Mouse (Mus musculus) CH12.LX (cell line): ENCODE measurements around the gene BC048403. TPM values are rescaled to one million over a fixed set of nuclear protein-coding genes. Genes with fewer than 3 reads are reported as not detected.

Source experiments
- DNase-seq: peaks from one replicate; pipeline ENCODE4 v3.0.0-alpha.2; 2013; ENCODE audit errors: extremely low read depth
- H3K27ac ChIP-seq: 2 replicates; pipeline ENCODE4 v1.5.1; 2012; ENCODE audit warnings: low read depth, mild to moderate bottlenecking, control low read depth, moderate library complexity; ENCODE audit not compliant: insufficient read depth
- H3K27me3 ChIP-seq: replicated peaks from 2 replicates; pipeline ENCODE3; 2012; ENCODE audit warnings: inconsistent platforms
- H3K36me3 ChIP-seq, 2 experiments: replicated peaks in 1 of 2; 2 replicates each; pipeline versions ENCODE3 to v1.6.1; 2012; ENCODE audit warnings: inconsistent platforms in 1 of 2, low read length in 1 of 2, mild to moderate bottlenecking in 1 of 2, mixed read lengths in 1 of 2, moderate library complexity in 1 of 2; ENCODE audit not compliant: control insufficient read depth in 1 of 2, insufficient read depth in 1 of 2
- H3K4me1 ChIP-seq, 2 experiments: 2 replicates each; pipeline ENCODE4 v1.6.1; 2012; ENCODE audit warnings: inconsistent platforms in 1 of 2, moderate library complexity in 1 of 2; ENCODE audit not compliant: insufficient read depth in 2 of 2, control insufficient read depth in 1 of 2
- H3K4me2 ChIP-seq: 2 replicates; pipeline ENCODE4 v1.6.1; 2012; ENCODE audit warnings: low read depth, mild to moderate bottlenecking, control low read depth; ENCODE audit not compliant: poor library complexity, insufficient read depth, severe bottlenecking
- H3K4me3 ChIP-seq, 3 experiments: fragments of 150-350 bp in 1 of 3; sonication (generic) in 1 of 3; replicated peaks in 1 of 3; 2 replicates each; pipeline versions ENCODE3 to v1.5.1; 2011 to 2012; ENCODE audit warnings: low read depth in 2 of 3, low read length in 2 of 3, mild to moderate bottlenecking in 2 of 3, moderate library complexity in 2 of 3, control low read depth in 1 of 3, improper control_type of control experiment in 1 of 3, inconsistent platforms in 1 of 3, mixed read lengths in 1 of 3; ENCODE audit not compliant: poor library complexity in 1 of 3
- H3K79me2 ChIP-seq: replicated peaks from 2 replicates; pipeline ENCODE4 v1.6.1; 2012; ENCODE audit warnings: mild to moderate bottlenecking, moderate library complexity; ENCODE audit not compliant: control insufficient read depth, poor library complexity, insufficient read depth, severe bottlenecking; ENCODE audit errors: extremely low read depth
- H3K9ac ChIP-seq: 2 replicates; pipeline ENCODE4 v1.6.1; 2012; ENCODE audit warnings: low read depth, mild to moderate bottlenecking, control low read depth, moderate library complexity; ENCODE audit not compliant: insufficient read depth
- H3K9me3 ChIP-seq: replicated peaks from 2 replicates; pipeline ENCODE3; 2012; ENCODE audit warnings: low read length, inconsistent platforms, mixed read lengths
- CHD1 ChIP-seq: IDR thresholded peaks from 2 replicates; pipeline ENCODE4 v1.6.1; 2012; ENCODE audit warnings: low read depth, low read length, improper control_type of control experiment, inconsistent platforms
- CHD2 ChIP-seq: IDR thresholded peaks from 2 replicates; pipeline ENCODE4 v1.6.1; 2011; ENCODE audit warnings: low read length, improper control_type of control experiment
- CTCF ChIP-seq, 2 experiments: IDR thresholded peaks in 1 of 2; conservative IDR thresholded peaks in 1 of 2; 2 replicates each; pipeline ENCODE4 v1.5.1; 2011 to 2012; ENCODE audit warnings: low read depth in 2 of 2, low read length in 2 of 2, improper control_type of control experiment in 1 of 2, inconsistent platforms in 1 of 2, mild to moderate bottlenecking in 1 of 2, moderate library complexity in 1 of 2
- E2F4 ChIP-seq: IDR thresholded peaks from 2 replicates; pipeline ENCODE4 v1.6.1; 2011; ENCODE audit warnings: low read depth, low read length, improper control_type of control experiment; ENCODE audit not compliant: insufficient replicate concordance
- ELF1 ChIP-seq: IDR thresholded peaks from 2 replicates; pipeline ENCODE4 v1.6.1; 2014; ENCODE audit warnings: low read depth, mild to moderate bottlenecking, inconsistent platforms, low read length, improper control_type of control experiment
- EP300 ChIP-seq: IDR thresholded peaks from 2 replicates; pipeline ENCODE4 v1.6.1; 2011; ENCODE audit warnings: low read length, improper control_type of control experiment
- ETS1 ChIP-seq: conservative IDR thresholded peaks from 2 replicates; pipeline ENCODE4 v1.6.1; 2012; ENCODE audit warnings: low read depth, mild to moderate bottlenecking, inconsistent platforms, low read length, improper control_type of control experiment, moderate library complexity
- KAT2A ChIP-seq: IDR thresholded peaks from 2 replicates; pipeline ENCODE4 v1.6.1; 2012; ENCODE audit warnings: low read length, improper control_type of control experiment, inconsistent platforms; ENCODE audit not compliant: insufficient replicate concordance
- MAFK ChIP-seq: IDR thresholded peaks from 2 replicates; pipeline ENCODE4 v1.6.1; 2011; ENCODE audit warnings: low read length, improper control_type of control experiment; ENCODE audit not compliant: insufficient replicate concordance
- MAZ ChIP-seq: IDR thresholded peaks from 2 replicates; pipeline ENCODE4 v1.6.1; 2012; ENCODE audit warnings: low read depth, mild to moderate bottlenecking, inconsistent platforms, low read length, improper control_type of control experiment, moderate library complexity
- MEF2A ChIP-seq: IDR thresholded peaks from 2 replicates; pipeline ENCODE4 v1.6.1; 2014; ENCODE audit warnings: low read depth, mild to moderate bottlenecking, inconsistent platforms, low read length, improper control_type of control experiment, borderline replicate concordance
- MXI1 ChIP-seq: IDR thresholded peaks from 2 replicates; pipeline ENCODE4 v1.6.1; 2011; ENCODE audit warnings: mild to moderate bottlenecking, low read depth, low read length, improper control_type of control experiment
- MYC ChIP-seq: IDR thresholded peaks from 2 replicates; pipeline ENCODE4 v1.6.1; 2011; ENCODE audit warnings: low read depth, mild to moderate bottlenecking, improper control_type of control experiment, low read length
- NELFE ChIP-seq: IDR thresholded peaks from 2 replicates; pipeline ENCODE4 v1.6.1; 2011; ENCODE audit warnings: low read depth, low read length, improper control_type of control experiment
- NRF1 ChIP-seq: IDR thresholded peaks from 2 replicates; pipeline ENCODE4 v1.6.1; 2014; ENCODE audit warnings: low read depth, mild to moderate bottlenecking, inconsistent platforms, low read length, improper control_type of control experiment, moderate library complexity
- PAX5 ChIP-seq: IDR thresholded peaks from 2 replicates; pipeline ENCODE4 v1.6.1; 2012; ENCODE audit warnings: low read length, inconsistent platforms, mixed read lengths
- SIN3A ChIP-seq: IDR thresholded peaks from 2 replicates; pipeline ENCODE4 v1.6.1; 2012; ENCODE audit warnings: low read length, improper control_type of control experiment, inconsistent platforms
- SMC3 ChIP-seq: IDR thresholded peaks from 2 replicates; pipeline ENCODE4 v1.6.1; 2011; ENCODE audit warnings: low read depth, low read length, improper control_type of control experiment
- TBP ChIP-seq: conservative IDR thresholded peaks from 2 replicates; pipeline ENCODE4 v1.6.1; 2011; ENCODE audit warnings: low read depth, low read length, improper control_type of control experiment
- TCF12 ChIP-seq: IDR thresholded peaks from 2 replicates; pipeline ENCODE4 v1.6.1; 2014; ENCODE audit warnings: low read depth, mild to moderate bottlenecking, inconsistent platforms, low read length, improper control_type of control experiment
- ZC3H11A ChIP-seq: IDR thresholded peaks from 2 replicates; pipeline ENCODE4 v1.6.1; 2012; ENCODE audit warnings: low read depth, mild to moderate bottlenecking, inconsistent platforms, low read length, improper control_type of control experiment
- ZMIZ1 ChIP-seq: IDR thresholded peaks from 2 replicates; pipeline ENCODE4 v1.6.1; 2012; ENCODE audit warnings: low read depth, mild to moderate bottlenecking, inconsistent platforms, low read length, improper control_type of control experiment
- ZNF384 ChIP-seq: IDR thresholded peaks from 2 replicates; pipeline ENCODE4 v1.6.1; 2012; ENCODE audit warnings: low read depth, low read length, improper control_type of control experiment, inconsistent platforms
- dilution Hi-C: fragments of 300-500 bp; cut with MboI; formaldehyde crosslinking; loops from 2 replicates; pipeline ENCODE4 v1.14.3; 2020; ENCODE audit warnings: low sequenced_read_pairs; ENCODE audit not compliant: extremely low pct_unique_long_range_greater_than_20kb, extremely low pct_ligation_motif_present
- in situ Hi-C: fragments of 300-500 bp; cut with MboI; formaldehyde crosslinking; loops from 3 replicates; pipeline ENCODE4 v1.14.3; 2019; ENCODE audit warnings: low sequenced_read_pairs, low pct_ligation_motif_present, low pct_unique_long_range_greater_than_20kb, mixed read lengths
- polyA plus RNA-seq: library from polyadenylated mRNA; unstranded; fragments of >175 nt; gene quantifications from 2 replicates; pipeline ENCODE4 v1.2.1, GENCODE M21; 2012; ENCODE audit warnings: low read depth; ENCODE audit not compliant: insufficient read length
- total RNA-seq, 2 experiments: library from RNA; depleted of rRNA; stranded (reverse); fragments of 300-350 nt in 1 of 2; fragments of >200 nt in 1 of 2; gene quantifications; 2 replicates each; pipeline ENCODE4 v1.2.3; 2012 to 2014

Gene BC048403
- total and polyA plus RNA-seq, 3 experiments, result 2.2 to 11.9 (median 4.0) TPM

GRCm38 (mm10) chr10:121750175-121750574 lies 10.4 kb downstream of the BC048403 start:
- in situ Hi-C loops (loop anchor here (25.0 kb wide), 1 partner anchor 312 kb away; no protein-coding TSS in a partner anchor), dilution Hi-C loops (no loop called here)
- Histone ChIP-seq H3K9me3 (peaks cover 2% of the 10 kb centered on the region), H3K9ac (no peak overlapping the region), H3K36me3 (peaks cover 40 to 71% of the 10 kb centered on the region in 2 experiments), H3K4me1 (peaks cover 5 to 16% of the 10 kb centered on the region in 2 experiments; a peak in 3 of 4 replicates), H3K79me2 (no peaks in the 10 kb centered on the region), H3K27ac (no peak overlapping the region), H3K4me3 (no peak overlapping the region), H3K27me3 (no peaks in the 10 kb centered on the region), H3K4me2 (no peak overlapping the region)
- TF ChIP-seq TBP (no peak), E2F4 (no peak), SMC3 (no peak), NRF1 (no peak), EP300 (no peak), ZMIZ1 (no peak), CTCF (conservative IDR thresholded peaks at IDR 0.05 in 1 of 2, IDR thresholded peaks at IDR 0.05 in 1 of 2; ENCODE audit: low read depth in 2 of 2, low read length in 2 of 2) (no peak), ZC3H11A (no peak), TCF12 (no peak), ZNF384 (no peak), NELFE (no peak), MXI1 (no peak), CHD1 (no peak), MAFK (no peak), ELF1 (no peak), ETS1 (no peak), KAT2A (no peak), SIN3A (no peak), MYC (no peak), MEF2A (no peak)
- DNase-seq, result no peak

- Histone ChIP-seq H3K4me3 (no peak overlapping the region), H3K79me2 (no peaks in the 10 kb centered on the region), H3K27ac (no peak overlapping the region)
- TF ChIP-seq EP300 (peak; percentile 77), CHD2 (no peak), ELF1 (no peak), PAX5 (no peak), MAZ (no peak)
- TF ChIP-seq, all 38 proteins: peak for 1
- Histone ChIP-seq H3K9me3 (no peaks in the 10 kb centered on the region), H3K4me1 (peaks cover 5 to 32% of the 10 kb centered on the region in 2 experiments; a peak in 3 of 4 replicates), H3K36me3 (peaks cover 9 to 31% of the 10 kb centered on the region in 2 experiments), H3K27me3 (no peaks in the 10 kb centered on the region), H3K4me2 (peak overlapping the region; percentile 34; the same call in 1 of the 2 replicates), H3K9ac (no peak overlapping the region)
- in situ Hi-C loops (loop anchor here (25.0 kb wide), 1 partner anchor 308 kb away; no protein-coding TSS in a partner anchor), dilution Hi-C loops (no loop called here)
- DNase-seq, result peak; percentile 46
These were observed 14.5 kb downstream of the BC048403 start for GRCm38 (mm10) chr10:121754237-121754636.
